Mouse (Mus musculus) megakaryocyte, embryonic 14.5 days (primary cell): ENCODE measurements around the gene Exoc3l4. TPM values are rescaled to one million over a fixed set of nuclear protein-coding genes. Genes with fewer than 3 reads are reported as not detected.

Experiments
- H3K27me3 ChIP-seq: replicated peaks from 2 replicates; pipeline ENCODE3; 2012; ENCODE audit warnings: inconsistent platforms
- H3K36me3 ChIP-seq: replicated peaks from 2 replicates; pipeline ENCODE3; 2012; ENCODE audit warnings: low read length, inconsistent platforms, mixed read lengths
- H3K4me1 ChIP-seq: 2 replicates; pipeline ENCODE4 v1.6.1; 2012; ENCODE audit warnings: inconsistent platforms
- H3K4me3 ChIP-seq: replicated peaks from 2 replicates; pipeline ENCODE3; 2012; ENCODE audit warnings: moderate library complexity, mild to moderate bottlenecking, inconsistent platforms
- H3K9me3 ChIP-seq: 2 replicates; pipeline ENCODE4 v1.6.1; 2012; ENCODE audit warnings: inconsistent platforms
- FLI1 ChIP-seq: IDR thresholded peaks from 2 replicates; pipeline ENCODE4 v1.6.1; 2012; ENCODE audit warnings: low read length, inconsistent platforms, mixed read lengths
- GATA1 ChIP-seq: IDR thresholded peaks from 3 replicates; pipeline ENCODE4 v1.6.1; 2012; ENCODE audit warnings: mixed read lengths, low read length, inconsistent platforms, borderline replicate concordance
- polyA plus RNA-seq: library from polyadenylated mRNA; stranded (reverse); fragments of >175 nt; gene quantifications from 2 replicates; pipeline ENCODE4 v1.2.3, GENCODE M21; 2012; ENCODE audit warnings: low replicate concordance; ENCODE audit not compliant: insufficient read depth

The Exoc3l4 gene
- polyA plus RNA-seq, 1 experiment, result 61.4 TPM

DNA sequence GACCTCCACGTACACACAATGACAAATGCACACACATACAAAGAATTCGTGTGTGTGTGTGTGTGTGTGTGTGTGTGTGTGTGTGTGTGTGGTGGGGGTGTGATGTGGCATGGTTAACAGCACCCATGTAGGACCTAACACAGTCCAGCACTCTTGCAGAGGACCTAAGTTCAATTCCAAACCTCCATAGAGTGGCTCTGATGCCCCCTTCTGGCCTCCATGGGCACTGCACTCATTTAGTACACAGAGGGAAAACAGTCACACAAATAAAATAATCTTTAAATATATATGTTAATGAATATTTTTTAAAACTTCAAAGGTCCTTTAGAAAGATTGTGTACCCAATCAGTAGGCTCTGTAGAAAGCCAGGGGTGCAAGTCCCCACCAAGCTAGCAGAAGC is 63.1 kb downstream of the Exoc3l4 start:
- no peaks in the 10 kb centered on the region for H3K36me3 ChIP-seq
- peaks cover 27% of the 10 kb centered on the region for H3K4me1 ChIP-seq
- H3K9me3 ChIP-seq, result peaks cover 23% of the 10 kb centered on the region
- peaks cover 78% of the 10 kb centered on the region for H3K27me3 ChIP-seq
- no peak overlapping the region for H3K4me3 ChIP-seq
- TF ChIP-seq GATA1 (no peak), FLI1 (no peak)

Other genes starting within 250 kb of the Exoc3l4 start
- not detected in 2 replicates for gene 4930595D18Rik, start 232.5 kb upstream of the Exoc3l4 start, polyA plus RNA-seq
- gene Amn, start 145.9 kb upstream of the Exoc3l4 start, polyA plus RNA-seq, result 2.9 TPM in 2 replicates
- 113 and 131 TPM in 2 replicates for gene Cdc42bpb, start 39.3 kb upstream of the Exoc3l4 start, polyA plus RNA-seq
- gene Lbhd2, start 10.2 kb upstream of the Exoc3l4 start, polyA plus RNA-seq, result not detected in 2 replicates
- gene Tnfaip2, start 25.5 kb downstream of the Exoc3l4 start, polyA plus RNA-seq, result 1.1 and 11.3 TPM in 2 replicates
- gene Gm266, start 68.8 kb downstream of the Exoc3l4 start, polyA plus RNA-seq, result 0.22 TPM in 1 of 2 replicates, not detected in the other
- 17.8 and 28.5 TPM in 2 replicates for gene Eif5, start 121.0 kb downstream of the Exoc3l4 start, polyA plus RNA-seq
- gene Mark3, start 157.5 kb downstream of the Exoc3l4 start, polyA plus RNA-seq, result 4.4 and 8.2 TPM in 2 replicates